Mouse (Mus musculus) CH12.LX (cell line): ENCODE data around the gene Ifnar1.

Source experiments
- CTCF ChIP-seq, 2 experiments: IDR thresholded peaks in 1 of 2; conservative IDR thresholded peaks in 1 of 2; 2 replicates each; pipeline ENCODE4 v1.5.1; 2011 to 2012; ENCODE audit warnings: low read depth in 2 of 2, low read length in 2 of 2, improper control_type of control experiment in 1 of 2, inconsistent platforms in 1 of 2, mild to moderate bottlenecking in 1 of 2, moderate library complexity in 1 of 2
- E2F4 ChIP-seq: IDR thresholded peaks from 2 replicates; pipeline ENCODE4 v1.6.1; 2011; ENCODE audit warnings: low read depth, low read length, improper control_type of control experiment; ENCODE audit not compliant: insufficient replicate concordance
- ELF1 ChIP-seq: IDR thresholded peaks from 2 replicates; pipeline ENCODE4 v1.6.1; 2014; ENCODE audit warnings: low read depth, mild to moderate bottlenecking, inconsistent platforms, low read length, improper control_type of control experiment
- JUN ChIP-seq: IDR thresholded peaks from 2 replicates; pipeline ENCODE4 v1.6.1; 2011; ENCODE audit warnings: low read depth, mild to moderate bottlenecking, low read length, improper control_type of control experiment, moderate library complexity; ENCODE audit not compliant: insufficient read depth
- JUND ChIP-seq: conservative IDR thresholded peaks from 2 replicates; pipeline ENCODE4 v1.6.1; 2011; ENCODE audit warnings: low read depth, low read length, improper control_type of control experiment
- MEF2A ChIP-seq: IDR thresholded peaks from 2 replicates; pipeline ENCODE4 v1.6.1; 2014; ENCODE audit warnings: low read depth, mild to moderate bottlenecking, inconsistent platforms, low read length, improper control_type of control experiment, borderline replicate concordance
- NELFE ChIP-seq: IDR thresholded peaks from 2 replicates; pipeline ENCODE4 v1.6.1; 2011; ENCODE audit warnings: low read depth, low read length, improper control_type of control experiment
- NRF1 ChIP-seq: IDR thresholded peaks from 2 replicates; pipeline ENCODE4 v1.6.1; 2014; ENCODE audit warnings: low read depth, mild to moderate bottlenecking, inconsistent platforms, low read length, improper control_type of control experiment, moderate library complexity
- POLR2A ChIP-seq: IDR thresholded peaks from 2 replicates; pipeline ENCODE4 v1.6.1; 2011; ENCODE audit warnings: low read depth, mild to moderate bottlenecking, improper control_type of control experiment, low read length
- SIN3A ChIP-seq: IDR thresholded peaks from 2 replicates; pipeline ENCODE4 v1.6.1; 2012; ENCODE audit warnings: low read length, improper control_type of control experiment, inconsistent platforms
- TBP ChIP-seq: conservative IDR thresholded peaks from 2 replicates; pipeline ENCODE4 v1.6.1; 2011; ENCODE audit warnings: low read depth, low read length, improper control_type of control experiment
- ZC3H11A ChIP-seq: IDR thresholded peaks from 2 replicates; pipeline ENCODE4 v1.6.1; 2012; ENCODE audit warnings: low read depth, mild to moderate bottlenecking, inconsistent platforms, low read length, improper control_type of control experiment
- ZMIZ1 ChIP-seq: IDR thresholded peaks from 2 replicates; pipeline ENCODE4 v1.6.1; 2012; ENCODE audit warnings: low read depth, mild to moderate bottlenecking, inconsistent platforms, low read length, improper control_type of control experiment

GRCm38 (mm10) chr16:91504701-91505100 lies 19.7 kb downstream of the Ifnar1 start:
- TF ChIP-seq CTCF (conservative IDR thresholded peaks at IDR 0.05 in 1 of 2, IDR thresholded peaks at IDR 0.05 in 1 of 2; ENCODE audit: low read depth in 2 of 2, low read length in 2 of 2): no peak
- TF ChIP-seq ELF1: no peak
- TF ChIP-seq E2F4: no peak
- TF ChIP-seq TBP: no peak
- no peak for TF ChIP-seq MEF2A
- TF ChIP-seq ZMIZ1: no peak
- TF ChIP-seq JUN: no peak
- TF ChIP-seq ZC3H11A: no peak
- TF ChIP-seq POLR2A: no peak
- no peak for TF ChIP-seq JUND
- TF ChIP-seq NELFE: no peak
- TF ChIP-seq SIN3A: no peak
- TF ChIP-seq NRF1: no peak
